9 mouse cellular contexts compared by ENCODE assay signal in the genomic region with DNA sequence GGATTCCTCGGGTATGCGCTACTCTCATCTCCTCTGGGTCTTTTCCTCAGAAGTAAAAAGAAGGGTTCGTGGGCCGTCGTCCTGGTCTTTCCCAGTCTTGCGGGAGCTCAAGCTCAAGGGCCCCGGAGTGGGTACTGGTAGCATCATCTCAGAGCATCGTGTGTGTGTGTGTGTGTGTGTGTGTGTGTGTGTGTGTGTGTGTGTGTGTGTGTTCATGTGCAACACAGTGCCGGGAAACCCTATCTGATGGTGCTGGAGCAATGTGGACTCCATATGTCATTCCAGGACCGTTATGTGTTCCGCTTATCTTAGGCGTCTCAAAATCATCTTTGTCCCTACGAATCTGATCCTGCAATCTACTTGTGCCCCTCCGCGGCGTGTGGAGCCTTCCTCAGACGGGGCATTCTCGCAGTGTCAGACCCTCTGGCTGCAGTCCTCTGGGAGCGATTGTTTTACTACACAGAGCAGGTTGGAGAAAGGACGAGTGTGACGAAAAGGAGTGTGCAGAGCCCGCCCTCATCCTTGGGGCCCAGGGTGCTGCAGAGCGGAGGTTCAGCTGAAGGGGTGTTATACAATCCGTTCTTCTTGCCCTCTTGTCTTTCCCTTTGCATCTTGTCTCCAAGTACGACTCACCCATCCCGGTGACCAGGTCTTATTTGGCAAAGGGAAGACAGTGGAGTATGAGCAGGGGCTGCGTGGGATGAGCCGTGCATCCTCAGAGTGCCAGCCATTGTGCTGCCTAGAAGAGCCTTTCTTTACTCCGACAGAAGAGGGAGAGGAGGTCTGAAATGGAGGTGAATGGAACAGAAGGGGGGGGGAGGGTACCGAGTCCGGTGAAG. TPM values are rescaled to one million over a fixed set of nuclear protein-coding genes. Genes with fewer than 3 reads are reported as not detected.
DNase-seq lines count a peak whose midpoint lies in the region; ATAC-seq and TF ChIP-seq lines count a peak whose summit lies in the region.
"Had no signal": no experiment of that assay in that cellular context is flagged by ENCODE, and none has a peak within 500 bp of the region (broad histone marks: within the 10 kb centered on the region; RNA-seq: fewer than 3 reads in every experiment).

No protein-coding gene starts in this region.

- peak overlapping the region; percentile 37 for H3K4me3 ChIP-seq in kidney, postnatal 0 days (replicated peaks; ENCODE audit: low read depth, low read length)
- H3K4me3 ChIP-seq in midbrain, embryonic 15.5 days: peak overlapping the region; percentile 88

- no peaks in the 10 kb centered on the region for H3K36me3 ChIP-seq in kidney, postnatal 0 days (ENCODE audit: insufficient read depth, low read length)
- H3K36me3 ChIP-seq in midbrain, embryonic 15.5 days (replicated peaks): no peaks in the 10 kb centered on the region

- peak; percentile 15 for DNase-seq in kidney, postnatal 0 days (ENCODE audit: low spot score)
- DNase-seq in kidney, postnatal 36 days: no peak
- peak; percentile 81 for DNase-seq in cerebellum, adult 9-11 months
- peak; percentile 46 to 72 for DNase-seq in frontal cortex, adult 2 months (ENCODE audit: extremely low spot score in 1 of 2, low spot score in 1 of 2)
- DNase-seq in layer of hippocampus, postnatal 25 days (ENCODE audit: extremely low spot score in 1 of 2, low spot score in 1 of 2): peak; percentile 34 to 54
- DNase-seq in yolk sac, embryonic 10.5 days (ENCODE audit: low spot score): peak; percentile 2
- DNase-seq in kidney, adult 9 months: no peak

- H3K9me3 ChIP-seq in kidney, postnatal 0 days (replicated peaks; ENCODE audit: low read length): no peaks in the 10 kb centered on the region
- H3K9me3 ChIP-seq in midbrain, embryonic 15.5 days: no peaks in the 10 kb centered on the region

- no peak overlapping the region for H3K9ac ChIP-seq in kidney, postnatal 0 days (ENCODE audit: low read depth, low read length)
- H3K9ac ChIP-seq in midbrain, embryonic 15.5 days: peak overlapping the region; percentile 81

- TF ChIP-seq CTCF in kidney, postnatal 0 days (IDR thresholded peaks at IDR 0.05; ENCODE audit: low read depth): no peak

- H3K4me2 ChIP-seq in kidney, postnatal 0 days (ENCODE audit: low read length): peak overlapping the region; percentile 80
- H3K4me2 ChIP-seq in midbrain, embryonic 15.5 days: peak overlapping the region; percentile 78

- H3K27ac ChIP-seq in kidney, postnatal 0 days: no peak overlapping the region
- H3K27ac ChIP-seq in midbrain, embryonic 15.5 days: peak overlapping the region; percentile 96
- H3K27ac ChIP-seq: macrophage had no signal

- 0 out of 2 replicates have a peak, but pooled peaks cover 7% of the 10 kb centered on the region for H3K27me3 ChIP-seq in kidney, postnatal 0 days (ENCODE audit: insufficient read depth, low read length)
- no peaks in the 10 kb centered on the region for H3K27me3 ChIP-seq in midbrain, embryonic 15.5 days (replicated peaks)

- H3K4me1 ChIP-seq in kidney, postnatal 0 days (replicated peaks; ENCODE audit: insufficient read depth, low read length): 0 out of 2 replicates have a peak, but pooled peaks cover 6% of the 10 kb centered on the region
- peaks cover 41% of the 10 kb centered on the region for H3K4me1 ChIP-seq in midbrain, embryonic 15.5 days

- 3% methylated on average over 30 of the region's 31 CpGs for WGBS in kidney, postnatal 0 days
- WGBS in midbrain, embryonic 15.5 days: under 1% methylated on average over 30 of the region's 31 CpGs

- ATAC-seq in kidney, postnatal 0 days (replicated peaks; ENCODE audit: low FRiP score, low read depth): peak; percentile 26; the same call in 1 of the 2 replicates
- peak; percentile 80 for ATAC-seq in midbrain, embryonic 15.5 days (replicated peaks)

RNA-seq across cellular contexts. Expression of gene Fez1, which starts 11.6 kb away (rescaled TPM):
- 2.5 and 2.6 TPM in 2 replicates for polyA plus RNA-seq in kidney, postnatal 0 days (2015; fragmentation: Nextera tagmentation; extraction: Ambion mirVana)
- polyA plus RNA-seq in frontal cortex, adult 2 months (2012; rRNA removed): 315 and 327 TPM in 2 replicates
- 100 to 1,000 TPM; 301 to 329 TPM for total RNA-seq in layer of hippocampus, postnatal 25 days (2021)
- polyA plus RNA-seq in midbrain, embryonic 15.5 days (2015; fragmentation: Nextera tagmentation; extraction: Ambion mirVana): 586 and 588 TPM in 2 replicates
- polyA plus RNA-seq: macrophage had no signal

RNA-seq across cellular contexts. Expression of gene Ei24, which starts 36.1 kb away (rescaled TPM):
- 111 and 115 TPM in 2 replicates for polyA plus RNA-seq in kidney, postnatal 0 days (2015; fragmentation: Nextera tagmentation; extraction: Ambion mirVana)
- 128 and 130 TPM in 2 replicates for polyA plus RNA-seq in frontal cortex, adult 2 months (2012; rRNA removed)
- 100 to 1,000 TPM; 101 to 104 TPM for total RNA-seq in layer of hippocampus, postnatal 25 days (2021)
- 113 and 115 TPM in 2 replicates for polyA plus RNA-seq in midbrain, embryonic 15.5 days (2015; fragmentation: Nextera tagmentation; extraction: Ambion mirVana)

Comparison
In these comparisons a context has a peak if more than half of its experiments do, and no peak if none do; other contexts are left out.
1. DNase-seq: peak in kidney, postnatal 0 days (single experiment), cerebellum, adult 9-11 months (single experiment), frontal cortex, adult 2 months (2 of 2), layer of hippocampus, postnatal 25 days (2 of 2) and yolk sac, embryonic 10.5 days (single experiment); none in kidney, postnatal 36 days (0 of 2) and kidney, adult 9 months (single experiment).
2. RNA of gene Fez1, which starts 11.6 kb away (polyA plus RNA-seq): 586 to 588 TPM in midbrain, embryonic 15.5 days and 315 to 327 TPM in frontal cortex, adult 2 months; 2.5 to 2.6 TPM in kidney, postnatal 0 days; every median in the first group is over 10 times any median in the second.